Mouse (Mus musculus): ENCODE data around the gene Ccz1.

DNA sequence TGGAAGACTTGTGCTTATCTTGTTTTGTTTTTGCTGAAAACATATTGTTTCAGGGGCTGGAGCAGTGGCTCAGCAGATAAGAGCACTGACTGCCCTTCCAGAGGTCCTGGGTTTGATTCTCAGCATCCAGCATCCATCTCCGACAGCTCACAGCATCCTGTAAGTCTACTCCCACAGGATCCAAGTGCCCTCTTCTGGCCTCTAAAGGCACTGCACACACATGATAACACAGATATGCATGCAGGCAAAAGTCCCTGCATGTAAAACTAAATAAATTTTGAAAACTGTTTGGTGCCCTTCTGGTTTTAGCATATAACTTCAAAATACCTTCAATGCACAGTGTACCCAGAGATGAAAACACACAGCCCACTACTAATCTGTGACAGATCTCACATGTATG is 15.3 kb downstream of the Ccz1 start:
- no peak for TF ChIP-seq EP300 (IDR thresholded peaks at IDR 0.05; ENCODE audit: low read depth)
- TF ChIP-seq CTCF (IDR thresholded peaks at IDR 0.05; ENCODE audit: low read depth), result peak; percentile 70

All from liver, postnatal 0 days (tissue).